Mouse (Mus musculus) cerebral cortex, adult 2 months (tissue): ENCODE data around the gene Exph5.

ENCODE experiments used
- WGBS: fragments of 180-500 bp; shearing (Covaris S2); methylation state at CpG from one replicate; pipeline ENCODE4 v1.1.7; 2018; 5-methylcytosine and 5-hydroxymethylcytosine counted together

Exph5 gene

GRCm38 (mm10) chr9:53301269-53301720 lies at the start of gene Exph5:
TSS of gene Exph5 (plus strand) at chr9:53301670.
- WGBS, result 2% methylated on average over 11 of the region's 11 CpGs

- 2% methylated on average over 4 of the region's 4 CpGs for WGBS
Measured at GRCm38 (mm10) chr9:53254368-53254767, 47.1 kb upstream of the Exph5 start.

GRCm38 (mm10) chr9:53256690-53257305 lies 44.7 kb upstream of the Exph5 start:
- 49% methylated on average over 4 of the region's 4 CpGs for WGBS

GRCm38 (mm10) chr9:53257772-53258171 lies 43.7 kb upstream of the Exph5 start:
- 18% methylated on average over 3 of the region's 3 CpGs for WGBS

- 44% methylated on average over 6 of the region's 6 CpGs for WGBS
Measured at GRCm38 (mm10) chr9:53258199-53258598, 43.3 kb upstream of the Exph5 start.

- WGBS, result 83% methylated on average over 4 of the region's 4 CpGs
Measured at GRCm38 (mm10) chr9:53264387-53264786, 37.1 kb upstream of the Exph5 start.

- 62% methylated on average over 2 of the region's 2 CpGs for WGBS
Measured at GRCm38 (mm10) chr9:53265589-53265988, 35.9 kb upstream of the Exph5 start.

- 75% methylated on average over 5 of the region's 5 CpGs for WGBS
Measured at GRCm38 (mm10) chr9:53268036-53268435, 33.4 kb upstream of the Exph5 start.

GRCm38 (mm10) chr9:53268731-53269465 lies 32.6 kb upstream of the Exph5 start:
- WGBS, result 44% methylated on average over 5 of the region's 5 CpGs

GRCm38 (mm10) chr9:53269466-53269755 lies 32.1 kb upstream of the Exph5 start:
- WGBS, result 90% methylated on average over 5 of the region's 5 CpGs

GRCm38 (mm10) chr9:53271281-53272022 lies 30.0 kb upstream of the Exph5 start:
- WGBS, result 59% methylated on average over 5 of the region's 5 CpGs

- WGBS, result 39% methylated on average over 5 of the region's 5 CpGs
Measured at GRCm38 (mm10) chr9:53272207-53272606, 29.3 kb upstream of the Exph5 start.

- WGBS, result 78% methylated on average over 4 of the region's 4 CpGs
Measured at GRCm38 (mm10) chr9:53272714-53273113, 28.8 kb upstream of the Exph5 start.

GRCm38 (mm10) chr9:53276381-53276780 lies 25.1 kb upstream of the Exph5 start:
- 80% methylated on average over 1 of the region's 1 CpGs for WGBS

GRCm38 (mm10) chr9:53278997-53279396 lies 22.5 kb upstream of the Exph5 start:
- WGBS, result 90% methylated on average over 2 of the region's 2 CpGs

- 53% methylated on average over 6 of the region's 6 CpGs for WGBS
Measured at GRCm38 (mm10) chr9:53286793-53287192, 14.7 kb upstream of the Exph5 start.

GRCm38 (mm10) chr9:53290006-53290405 lies 11.5 kb upstream of the Exph5 start:
- WGBS, result 86% methylated on average over 3 of the region's 3 CpGs

- WGBS, result 4% methylated on average over 19 of the region's 19 CpGs
Measured at GRCm38 (mm10) chr9:53301801-53302311, 386 bp downstream of the Exph5 start.

GRCm38 (mm10) chr9:53302415-53302814 lies 945 bp downstream of the Exph5 start:
- 38% methylated on average over 5 of the region's 5 CpGs for WGBS

GRCm38 (mm10) chr9:53307904-53308303 lies 6.4 kb downstream of the Exph5 start:
- 51% methylated on average over 7 of the region's 7 CpGs for WGBS

GRCm38 (mm10) chr9:53312981-53313380 lies 11.5 kb downstream of the Exph5 start:
- WGBS, result 97% methylated on average over 1 of the region's 1 CpGs

- WGBS, result 46% methylated on average over 10 of the region's 10 CpGs
Measured at GRCm38 (mm10) chr9:53320894-53321650, 19.6 kb downstream of the Exph5 start.
